Mouse (Mus musculus) gastrocnemius, postnatal 25 days (tissue): ENCODE measurements around the gene St3gal5. TPM values are rescaled to one million over a fixed set of nuclear protein-coding genes. Genes with fewer than 3 reads are reported as not detected.
"Not testable (repeated sequence)": the region's sequence is repeated elsewhere in the genome, so short reads cannot be mapped to it uniquely, and the experiment has no call there.

Experiments used
- DNase-seq: peaks from one replicate; pipeline ENCODE4 v3.0.0; 2022
- long read RNA-seq, 2 experiments: library from polyadenylated mRNA; stranded (forward); transcript quantifications; one replicate each; pipeline ENCODE4 v2.0.0; 2021
- total RNA-seq, 2 experiments: library from RNA; stranded (reverse); gene quantifications; 1 replicate in 1 of 2; 2 replicates in 1 of 2; pipeline ENCODE4 v1.2.3; 2021

The St3gal5 gene
- total RNA-seq = 100 to 1,000 TPM in 1 of 2 experiments, 10 to 100 TPM in 1; 89.0 to 117 TPM
- long read RNA-seq, experiment 1, transcript St3gal5-201 (7 exons, 2,258 nt) = major isoform, 167 of 207 reads
- long read RNA-seq, experiment 1, transcript St3gal5-202 (7 exons, 2,439 nt) = minor isoform, 15 of 207 reads
- long read RNA-seq, experiment 1, partial matches to known transcripts = 13 of 207 reads
- long read RNA-seq, experiment 1, other reads (novel, unspliced or antisense) = 12 of 207 reads
- long read RNA-seq, experiment 2, transcript St3gal5-201 (7 exons, 2,258 nt) = major isoform, 189 of 252 reads
- long read RNA-seq, experiment 2, transcript St3gal5-202 (7 exons, 2,439 nt) = minor isoform, 28 of 252 reads
- long read RNA-seq, experiment 2, partial matches to known transcripts = 7 of 252 reads
- long read RNA-seq, experiment 2, other reads (novel, unspliced or antisense) = 28 of 252 reads

- peak; percentile 92 for DNase-seq
Observed at GRCm38 (mm10) chr6:72097181-72097995, at the start of gene St3gal5. Gene St3gal5 (plus strand): TSS chr6:72097592.

- DNase-seq = no peak
Observed at GRCm38 (mm10) chr6:72048643-72049042, 48.7 kb upstream of the St3gal5 start.

- no peak for DNase-seq
Observed at GRCm38 (mm10) chr6:72049941-72050340, 47.5 kb upstream of the St3gal5 start.

GRCm38 (mm10) chr6:72050827-72051226, 46.6 kb upstream of the St3gal5 start:
- DNase-seq = no peak

- no peak for DNase-seq
Observed at GRCm38 (mm10) chr6:72051247-72051646, 46.1 kb upstream of the St3gal5 start.

- no peak for DNase-seq
Observed at GRCm38 (mm10) chr6:72051757-72052156, 45.6 kb upstream of the St3gal5 start.

- no peak for DNase-seq
Observed at GRCm38 (mm10) chr6:72056548-72056947, 40.8 kb upstream of the St3gal5 start.

GRCm38 (mm10) chr6:72058398-72058889, 38.9 kb upstream of the St3gal5 start:
- DNase-seq = no peak

GRCm38 (mm10) chr6:72060677-72061076, 36.7 kb upstream of the St3gal5 start:
- not testable (repeated sequence) for DNase-seq

GRCm38 (mm10) chr6:72063718-72064117, 33.7 kb upstream of the St3gal5 start:
- no peak for DNase-seq

GRCm38 (mm10) chr6:72065988-72066387, 31.4 kb upstream of the St3gal5 start:
- DNase-seq = no peak

- no peak for DNase-seq
Observed at GRCm38 (mm10) chr6:72068436-72068835, 29.0 kb upstream of the St3gal5 start.

GRCm38 (mm10) chr6:72071281-72071870, 26.0 kb upstream of the St3gal5 start:
- no peak for DNase-seq

GRCm38 (mm10) chr6:72073781-72074180, 23.6 kb upstream of the St3gal5 start:
- DNase-seq = no peak

- DNase-seq = no peak
Observed at GRCm38 (mm10) chr6:72076512-72076911, 20.9 kb upstream of the St3gal5 start.

- no peak for DNase-seq
Observed at GRCm38 (mm10) chr6:72078178-72078577, 19.2 kb upstream of the St3gal5 start.

GRCm38 (mm10) chr6:72081318-72082024, 15.9 kb upstream of the St3gal5 start:
- peak; percentile 45 for DNase-seq

- DNase-seq = no peak
Observed at GRCm38 (mm10) chr6:72087402-72087801, 10.0 kb upstream of the St3gal5 start.

- DNase-seq = no peak
Observed at GRCm38 (mm10) chr6:72089865-72090264, 7.5 kb upstream of the St3gal5 start.

- no peak for DNase-seq
Observed at GRCm38 (mm10) chr6:72091007-72091406, 6.4 kb upstream of the St3gal5 start.

GRCm38 (mm10) chr6:72093121-72093520, 4.3 kb upstream of the St3gal5 start:
- DNase-seq = no peak

GRCm38 (mm10) chr6:72096217-72096616, 1.2 kb upstream of the St3gal5 start:
- no peak for DNase-seq
